Mouse (Mus musculus) bone marrow macrophage, adult 2 months (primary cell): ENCODE results near the gene Zfp963.

Experiments
- CTCF ChIP-seq: IDR thresholded peaks from 2 replicates; pipeline ENCODE4 v1.5.1; 2012; ENCODE audit warnings: low read depth, mild to moderate bottlenecking, low read length, moderate library complexity
- POLR2A ChIP-seq: IDR thresholded peaks from 2 replicates; pipeline ENCODE4 v1.6.1; 2012; ENCODE audit warnings: mild to moderate bottlenecking, low read depth, low read length, borderline replicate concordance

- peak; percentile 72 for TF ChIP-seq POLR2A
- no peak for TF ChIP-seq CTCF
Measured at GRCm38 (mm10) chr8:69790773-69791367, 41.1 kb upstream of the Zfp963 start, which contains the start of the genes Atp13a1 and Zfp866.
